Mouse (Mus musculus): Measurements from ENCODE around the gene Ano2. TPM values are rescaled to one million over a fixed set of nuclear protein-coding genes. Genes with fewer than 3 reads are reported as not detected.
A peak's percentile ranks its signal among the peaks of the same experiment; 100 is the strongest.

Ano2 gene
- polyA plus RNA-seq, 1 experiment from 2014 or later = 0.27 TPM

DNA sequence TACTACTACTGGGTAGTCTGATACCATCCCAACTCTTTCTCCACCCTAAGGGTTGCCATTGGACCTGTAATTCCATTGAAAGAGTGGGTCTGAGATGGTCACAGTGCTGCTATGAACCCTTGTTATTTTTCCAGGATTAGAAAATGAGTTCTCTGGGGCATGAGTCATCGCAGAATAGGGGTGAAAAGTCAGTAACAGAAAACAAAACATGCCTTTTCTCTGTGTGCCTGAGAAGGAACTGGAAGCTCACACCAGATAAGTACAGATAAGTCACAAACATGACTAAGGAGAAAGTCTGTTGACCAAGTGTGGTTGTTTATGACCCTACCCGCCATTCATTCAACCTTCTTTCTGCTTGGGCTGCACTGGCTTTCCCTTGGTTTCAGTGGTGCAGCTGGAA lies 345.4 kb downstream of the Ano2 start:
- 77% methylated on average over 2 of the region's 2 CpGs for WGBS
- Histone ChIP-seq H3K4me3 (ENCODE audit: low read length) (no peak overlapping the region), H3K36me3 (ENCODE audit: control insufficient read depth, insufficient read depth, low read length) (no peaks in the 10 kb centered on the region), H3K4me1 (ENCODE audit: control insufficient read depth, insufficient read depth, low read length) (peaks cover 6% of the 10 kb centered on the region; the same call in 1 of the 2 replicates), H3K27ac (ENCODE audit: low read depth, low read length) (no peak overlapping the region), H3K27me3 (ENCODE audit: control insufficient read depth, insufficient read depth, low read length) (no peaks in the 10 kb centered on the region), H3K4me2 (replicated peaks; ENCODE audit: low read depth, low read length) (no peak overlapping the region), H3K9me3 (ENCODE audit: control insufficient read depth, low read length) (no peaks in the 10 kb centered on the region), H3K9ac (ENCODE audit: low read depth, low read length) (no peak overlapping the region)
- ATAC-seq (ENCODE audit: low FRiP score, low TSS enrichment) = no peak

DNA sequence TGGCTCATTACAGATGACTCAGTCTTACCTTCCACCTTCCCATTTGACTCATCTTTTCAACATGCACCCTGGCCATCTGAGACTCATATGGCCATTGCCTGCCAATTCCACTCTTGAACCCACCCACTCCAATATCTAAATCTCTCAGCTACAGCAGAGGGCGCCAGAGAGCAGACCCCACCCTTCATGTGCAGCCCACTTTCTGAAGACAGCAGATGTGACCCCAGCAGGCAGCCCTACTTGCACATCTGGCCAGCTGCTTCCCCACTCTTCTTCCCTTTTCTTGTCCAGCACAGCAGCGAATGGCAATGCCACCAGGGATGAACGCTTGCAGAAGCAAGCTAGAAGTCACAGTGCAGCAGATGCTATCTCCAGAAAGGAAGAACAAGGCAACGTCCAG lies 355.7 kb downstream of the Ano2 start:
- no peaks in the 10 kb centered on the region for H3K27me3 ChIP-seq (ENCODE audit: control insufficient read depth, insufficient read depth, low read length)
- H3K9ac ChIP-seq (ENCODE audit: low read depth, low read length) = no peak overlapping the region
- H3K4me1 ChIP-seq (ENCODE audit: control insufficient read depth, insufficient read depth, low read length) = no peaks in the 10 kb centered on the region
- H3K27ac ChIP-seq (ENCODE audit: low read depth, low read length) = no peak overlapping the region
- H3K9me3 ChIP-seq (ENCODE audit: control insufficient read depth, low read length) = no peaks in the 10 kb centered on the region
- H3K4me3 ChIP-seq (ENCODE audit: low read length) = no peak overlapping the region
- H3K36me3 ChIP-seq (ENCODE audit: control insufficient read depth, insufficient read depth, low read length) = no peaks in the 10 kb centered on the region
- 42% methylated on average over 4 of the region's 4 CpGs for WGBS
- no peak; the same call in 1 of the 2 replicates for ATAC-seq (ENCODE audit: low FRiP score, low TSS enrichment)
- no peak overlapping the region for H3K4me2 ChIP-seq (replicated peaks; ENCODE audit: low read depth, low read length)

- Histone ChIP-seq H3K27me3 (ENCODE audit: control insufficient read depth, insufficient read depth, low read length) (no peaks in the 10 kb centered on the region), H3K36me3 (ENCODE audit: control insufficient read depth, insufficient read depth, low read length) (no peaks in the 10 kb centered on the region), H3K9ac (ENCODE audit: low read depth, low read length) (no peak overlapping the region), H3K4me3 (ENCODE audit: low read length) (no peak overlapping the region), H3K9me3 (ENCODE audit: control insufficient read depth, low read length) (no peaks in the 10 kb centered on the region), H3K27ac (ENCODE audit: low read depth, low read length) (no peak overlapping the region), H3K4me1 (ENCODE audit: control insufficient read depth, insufficient read depth, low read length) (no peaks in the 10 kb centered on the region), H3K4me2 (replicated peaks; ENCODE audit: low read depth, low read length) (no peak overlapping the region)
- WGBS = 74% methylated on average over 4 of the region's 4 CpGs
- no peak for ATAC-seq (ENCODE audit: low FRiP score, low TSS enrichment)
Measured at GRCm38 (mm10) chr6:126048206-126048605, 358.0 kb downstream of the Ano2 start.

GRCm38 (mm10) chr6:126053136-126053535 lies 362.9 kb downstream of the Ano2 start:
- ATAC-seq (ENCODE audit: low FRiP score, low TSS enrichment) = no peak
- no peaks in the 10 kb centered on the region for H3K27me3 ChIP-seq (ENCODE audit: control insufficient read depth, insufficient read depth, low read length)
- no peak overlapping the region for H3K4me2 ChIP-seq (replicated peaks; ENCODE audit: low read depth, low read length)
- no peaks in the 10 kb centered on the region for H3K9me3 ChIP-seq (ENCODE audit: control insufficient read depth, low read length)
- H3K4me3 ChIP-seq (ENCODE audit: low read length) = no peak overlapping the region
- H3K9ac ChIP-seq (ENCODE audit: low read depth, low read length) = no peak overlapping the region
- 85% methylated on average over 5 of the region's 5 CpGs for WGBS
- H3K36me3 ChIP-seq (ENCODE audit: control insufficient read depth, insufficient read depth, low read length) = no peaks in the 10 kb centered on the region
- H3K4me1 ChIP-seq (ENCODE audit: control insufficient read depth, insufficient read depth, low read length) = no peaks in the 10 kb centered on the region
- H3K27ac ChIP-seq (ENCODE audit: low read depth, low read length) = no peak overlapping the region

GRCm38 (mm10) chr6:126057706-126058105 lies 367.5 kb downstream of the Ano2 start:
- H3K27me3 ChIP-seq (ENCODE audit: control insufficient read depth, insufficient read depth, low read length) = no peaks in the 10 kb centered on the region
- H3K9ac ChIP-seq (ENCODE audit: low read depth, low read length) = no peak overlapping the region
- ATAC-seq (ENCODE audit: low FRiP score, low TSS enrichment) = no peak
- no peak overlapping the region for H3K27ac ChIP-seq (ENCODE audit: low read depth, low read length)
- H3K4me2 ChIP-seq (replicated peaks; ENCODE audit: low read depth, low read length) = no peak overlapping the region
- H3K36me3 ChIP-seq (ENCODE audit: control insufficient read depth, insufficient read depth, low read length) = no peaks in the 10 kb centered on the region
- no peaks in the 10 kb centered on the region for H3K9me3 ChIP-seq (ENCODE audit: control insufficient read depth, low read length)
- WGBS = 71% methylated on average over 3 of the region's 3 CpGs
- no peak overlapping the region for H3K4me3 ChIP-seq (ENCODE audit: low read length)
- no peaks in the 10 kb centered on the region for H3K4me1 ChIP-seq (ENCODE audit: control insufficient read depth, insufficient read depth, low read length)

DNA sequence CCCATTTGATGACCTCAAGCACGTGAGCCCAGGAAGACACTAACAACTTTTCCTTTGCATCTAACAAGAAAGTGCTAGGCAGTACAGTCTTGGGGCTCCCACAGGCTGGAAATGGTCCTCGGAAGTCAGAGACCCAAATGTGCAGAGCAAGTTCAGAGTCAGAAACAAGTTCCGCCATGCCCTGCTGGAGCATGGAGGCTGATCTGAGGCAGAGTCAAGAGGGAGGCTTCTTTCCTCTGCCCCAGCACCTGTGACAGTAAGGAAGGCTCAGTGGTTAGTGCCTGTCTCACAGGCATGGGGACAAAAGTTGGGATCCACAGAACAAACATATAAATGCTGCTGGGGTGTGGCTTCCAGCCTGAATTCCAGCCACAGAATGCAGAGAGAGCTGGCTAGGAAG lies 390.3 kb downstream of the Ano2 start:
- ATAC-seq (ENCODE audit: low FRiP score, low TSS enrichment) = no peak
- Histone ChIP-seq H3K27ac (ENCODE audit: low read depth, low read length) (no peak overlapping the region), H3K4me3 (ENCODE audit: low read length) (no peak overlapping the region), H3K36me3 (ENCODE audit: control insufficient read depth, insufficient read depth, low read length) (no peaks in the 10 kb centered on the region), H3K27me3 (ENCODE audit: control insufficient read depth, insufficient read depth, low read length) (no peaks in the 10 kb centered on the region), H3K9me3 (ENCODE audit: control insufficient read depth, low read length) (no peaks in the 10 kb centered on the region), H3K9ac (ENCODE audit: low read depth, low read length) (no peak overlapping the region), H3K4me2 (replicated peaks; ENCODE audit: low read depth, low read length) (no peak overlapping the region), H3K4me1 (ENCODE audit: control insufficient read depth, insufficient read depth, low read length) (no peaks in the 10 kb centered on the region)
- WGBS = 83% methylated on average over 3 of the region's 3 CpGs

DNA sequence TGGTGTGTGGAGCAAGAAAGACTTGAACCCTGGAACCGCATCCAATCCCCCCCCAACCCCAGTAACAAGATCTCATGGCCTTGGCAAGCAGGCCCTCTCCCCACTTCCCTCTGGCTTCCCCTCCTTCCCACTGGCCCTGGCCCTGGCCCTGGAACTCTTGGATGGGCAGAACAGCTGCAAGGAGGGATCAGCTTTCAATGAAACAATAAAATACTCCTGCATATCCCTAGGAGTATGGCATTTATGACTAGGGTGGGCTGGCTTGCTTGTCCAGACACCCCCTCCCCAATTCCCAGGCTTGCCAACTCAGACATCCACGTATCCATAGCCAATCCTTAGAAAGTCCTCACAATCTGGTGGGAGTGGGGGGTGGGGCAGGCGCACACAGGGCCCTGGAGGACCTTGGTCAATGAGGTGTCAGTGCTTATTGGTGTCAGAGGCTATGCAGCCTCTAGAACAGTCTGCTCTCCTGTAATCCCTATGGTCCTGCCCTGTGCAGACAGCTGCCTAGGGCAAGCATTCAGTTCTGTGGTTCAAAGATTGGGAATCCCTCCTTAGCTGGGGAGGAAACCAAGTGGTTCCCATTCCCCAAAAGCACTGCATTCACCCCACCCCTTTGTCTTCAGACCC lies 396.2 kb downstream of the Ano2 start:
- ATAC-seq (ENCODE audit: low FRiP score, low TSS enrichment) = peak; percentile 94
- Histone ChIP-seq H3K4me2 (replicated peaks; ENCODE audit: low read depth, low read length) (no peak overlapping the region), H3K27me3 (ENCODE audit: control insufficient read depth, insufficient read depth, low read length) (no peaks in the 10 kb centered on the region), H3K36me3 (ENCODE audit: control insufficient read depth, insufficient read depth, low read length) (no peaks in the 10 kb centered on the region), H3K9ac (ENCODE audit: low read depth, low read length) (no peak overlapping the region), H3K4me3 (ENCODE audit: low read length) (no peak overlapping the region), H3K9me3 (ENCODE audit: control insufficient read depth, low read length) (no peaks in the 10 kb centered on the region), H3K27ac (ENCODE audit: low read depth, low read length) (no peak overlapping the region), H3K4me1 (ENCODE audit: control insufficient read depth, insufficient read depth, low read length) (no peaks in the 10 kb centered on the region)
- 34% methylated on average over 3 of the region's 3 CpGs for WGBS

- Histone ChIP-seq H3K27ac (ENCODE audit: low read depth, low read length) (no peak overlapping the region), H3K9me3 (ENCODE audit: control insufficient read depth, low read length) (no peaks in the 10 kb centered on the region), H3K4me3 (ENCODE audit: low read length) (no peak overlapping the region), H3K9ac (ENCODE audit: low read depth, low read length) (no peak overlapping the region), H3K27me3 (ENCODE audit: control insufficient read depth, insufficient read depth, low read length) (no peaks in the 10 kb centered on the region), H3K4me2 (replicated peaks; ENCODE audit: low read depth, low read length) (no peak overlapping the region), H3K4me1 (ENCODE audit: control insufficient read depth, insufficient read depth, low read length) (no peaks in the 10 kb centered on the region), H3K36me3 (ENCODE audit: control insufficient read depth, insufficient read depth, low read length) (no peaks in the 10 kb centered on the region)
- 89% methylated on average over 12 of the region's 12 CpGs for WGBS
- ATAC-seq (ENCODE audit: low FRiP score, low TSS enrichment) = no peak
Measured at GRCm38 (mm10) chr6:126088489-126089265, 398.5 kb downstream of the Ano2 start.
